Mouse (Mus musculus): Measurements from ENCODE around the gene Ttc33.

DNA sequence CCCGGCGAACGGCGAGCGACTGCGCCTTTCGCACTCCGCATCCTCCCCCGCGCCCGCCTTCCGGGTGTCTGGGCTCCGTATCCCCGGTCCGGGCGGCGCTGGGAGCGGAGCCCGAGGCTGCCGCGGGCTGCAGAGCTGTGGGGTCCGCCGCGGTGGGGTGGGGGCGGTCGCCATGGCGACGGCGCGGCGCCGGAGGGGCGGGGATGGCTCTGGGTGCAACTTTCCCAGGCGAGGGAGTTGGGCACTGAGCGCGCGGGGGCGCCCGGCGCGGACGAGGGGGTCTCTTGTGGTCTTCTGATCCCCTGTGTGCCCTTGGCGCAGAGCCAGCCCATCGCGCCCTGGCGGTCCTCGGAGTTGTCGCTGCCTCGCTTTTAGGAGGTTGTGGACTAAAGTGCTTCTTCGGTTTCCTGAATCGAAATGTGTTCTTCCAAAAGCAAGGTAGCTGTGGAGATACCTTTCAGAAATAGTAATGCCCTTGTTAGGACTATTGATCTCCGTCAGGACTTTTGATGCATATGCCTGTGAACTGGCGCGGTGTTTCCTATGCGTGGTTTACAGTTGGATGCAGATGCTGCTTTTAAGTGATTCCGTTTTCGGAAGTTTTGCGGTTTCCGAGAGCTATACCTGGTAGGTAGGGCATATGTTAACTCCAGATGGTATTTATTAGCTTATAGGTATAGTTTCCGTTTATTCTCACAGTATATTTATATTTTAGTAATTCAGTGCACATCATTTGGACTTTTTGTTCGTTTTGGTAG, 41.1 kb upstream of the Ttc33 start:
- TF ChIP-seq CHD2 (IDR thresholded peaks at IDR 0.05; ENCODE audit: low read depth, low read length) (no peak), HCFC1 (IDR thresholded peaks at IDR 0.05; ENCODE audit: borderline replicate concordance, insufficient read depth, low read length) (no peak)

Data from ES-E14 (cell line).